Mouse (Mus musculus) MEL (cell line): ENCODE results near the gene Pou3f1. TPM values are rescaled to one million over a fixed set of nuclear protein-coding genes. Genes with fewer than 3 reads are reported as not detected.

Source experiments
- DNase-seq: peaks from one replicate; pipeline ENCODE4 v3.0.0; 2011; ENCODE audit warnings: low read depth, low spot score
- H3K27ac ChIP-seq: 2 replicates; pipeline ENCODE4 v1.5.1; 2012; ENCODE audit warnings: low read depth, mild to moderate bottlenecking, control low read depth, low read length, moderate library complexity; ENCODE audit not compliant: control insufficient read depth
- H3K27me3 ChIP-seq, 2 experiments: fragments of 150-350 bp in 1 of 2; sonication (generic) in 1 of 2; 2 replicates each; pipeline ENCODE4 v1.6.1; 2012; ENCODE audit warnings: low read length in 2 of 2, mild to moderate bottlenecking in 2 of 2, improper control_type of control experiment in 1 of 2, moderate library complexity in 1 of 2; ENCODE audit not compliant: insufficient read depth in 2 of 2, control insufficient read depth in 1 of 2
- H3K36me3 ChIP-seq, 2 experiments: 2 replicates each; pipeline ENCODE4 v1.6.1; 2012 to 2014; ENCODE audit warnings: low read length in 2 of 2, improper control_type of control experiment in 1 of 2, inconsistent platforms in 1 of 2, mild to moderate bottlenecking in 1 of 2; ENCODE audit not compliant: insufficient read depth in 2 of 2, control insufficient read depth in 1 of 2
- H3K4me1 ChIP-seq, 2 experiments: fragments of 150-350 bp in 1 of 2; sonication (generic) in 1 of 2; 2 replicates each; pipeline ENCODE4 v1.6.1; 2012; ENCODE audit warnings: low read length in 2 of 2, improper control_type of control experiment in 1 of 2, mild to moderate bottlenecking in 1 of 2; ENCODE audit not compliant: insufficient read depth in 2 of 2, control insufficient read depth in 1 of 2
- H3K4me3 ChIP-seq, 2 experiments: fragments of 150-350 bp in 1 of 2; sonication (generic) in 1 of 2; 2 replicates each; pipeline ENCODE4 v1.5.1; 2012; ENCODE audit warnings: low read depth in 2 of 2, low read length in 2 of 2, mild to moderate bottlenecking in 2 of 2, moderate library complexity in 2 of 2, control low read depth in 1 of 2, improper control_type of control experiment in 1 of 2; ENCODE audit not compliant: control insufficient read depth in 1 of 2, insufficient read depth in 1 of 2
- H3K79me2 ChIP-seq: 2 replicates; pipeline ENCODE4 v1.6.1; 2012; ENCODE audit warnings: mild to moderate bottlenecking, low read length, moderate library complexity; ENCODE audit not compliant: control insufficient read depth, poor library complexity, insufficient read depth
- H3K9ac ChIP-seq: 2 replicates; pipeline ENCODE4 v1.6.1; 2012; ENCODE audit warnings: low read depth, mild to moderate bottlenecking, control low read depth, low read length, moderate library complexity; ENCODE audit not compliant: control insufficient read depth, poor library complexity, severe bottlenecking
- H3K9me3 ChIP-seq: fragments of 150-350 bp; sonication (generic); replicated peaks from 2 replicates; pipeline ENCODE4 v1.6.1; 2012; ENCODE audit warnings: mild to moderate bottlenecking, low read length, improper control_type of control experiment, moderate library complexity; ENCODE audit not compliant: insufficient read depth
- CHD1 ChIP-seq: IDR thresholded peaks from 2 replicates; pipeline ENCODE4 v1.6.1; 2012; ENCODE audit warnings: low read depth, mild to moderate bottlenecking, inconsistent platforms, low read length, improper control_type of control experiment
- CHD2 ChIP-seq: IDR thresholded peaks from 2 replicates; pipeline ENCODE4 v1.6.1; 2011; ENCODE audit warnings: low read length, improper control_type of control experiment
- CTCF ChIP-seq, 3 experiments: IDR thresholded peaks in 2 of 3; conservative IDR thresholded peaks in 1 of 3; 2 replicates each; pipeline ENCODE4 v1.5.1; 2011 to 2012; ENCODE audit warnings: low read length in 3 of 3, low read depth in 2 of 3, mild to moderate bottlenecking in 2 of 3, improper control_type of control experiment in 1 of 3, inconsistent platforms in 1 of 3, mixed read lengths in 1 of 3, moderate library complexity in 1 of 3; ENCODE audit not compliant: control insufficient read depth in 1 of 3, insufficient read depth in 1 of 3, poor library complexity in 1 of 3, severe bottlenecking in 1 of 3
- ETS1 ChIP-seq: IDR thresholded peaks from 2 replicates; pipeline ENCODE4 v1.6.1; 2012; ENCODE audit warnings: low read depth, mild to moderate bottlenecking, inconsistent platforms, low read length, improper control_type of control experiment, moderate library complexity
- GABPA ChIP-seq: IDR thresholded peaks from 2 replicates; pipeline ENCODE4 v1.6.1; 2012; ENCODE audit warnings: low read depth, mild to moderate bottlenecking, inconsistent platforms, low read length, improper control_type of control experiment, moderate library complexity
- GATA1 ChIP-seq: IDR thresholded peaks from 2 replicates; pipeline ENCODE4 v1.6.1; 2011; ENCODE audit warnings: low read depth, low read length, improper control_type of control experiment
- HCFC1 ChIP-seq: IDR thresholded peaks from 2 replicates; pipeline ENCODE4 v1.6.1; 2012; ENCODE audit warnings: low read depth, mild to moderate bottlenecking, inconsistent platforms, low read length, improper control_type of control experiment, moderate library complexity
- JUND ChIP-seq: IDR thresholded peaks from 2 replicates; pipeline ENCODE4 v1.6.1; 2011; ENCODE audit warnings: low read depth, mild to moderate bottlenecking, improper control_type of control experiment, low read length
- KAT2A ChIP-seq: conservative IDR thresholded peaks from 2 replicates; pipeline ENCODE4 v1.6.1; 2012; ENCODE audit warnings: low read depth, low read length, improper control_type of control experiment, inconsistent platforms
- MAX ChIP-seq: IDR thresholded peaks from 2 replicates; pipeline ENCODE4 v1.6.1; 2011; ENCODE audit warnings: low read length, improper control_type of control experiment
- MAZ ChIP-seq: IDR thresholded peaks from 2 replicates; pipeline ENCODE4 v1.6.1; 2012; ENCODE audit warnings: low read depth, mild to moderate bottlenecking, inconsistent platforms, low read length, improper control_type of control experiment
- MXI1 ChIP-seq: IDR thresholded peaks from 2 replicates; pipeline ENCODE4 v1.6.1; 2011; ENCODE audit warnings: mild to moderate bottlenecking, low read depth, low read length, improper control_type of control experiment
- MYC ChIP-seq: IDR thresholded peaks from 2 replicates; pipeline ENCODE4 v1.6.1; 2011; ENCODE audit warnings: low read depth, mild to moderate bottlenecking, low read length, improper control_type of control experiment, moderate library complexity
- POLR2AphosphoS5 ChIP-seq: IDR thresholded peaks from 2 replicates; pipeline ENCODE4 v1.6.1; 2012; ENCODE audit warnings: low read depth, borderline replicate concordance, mild to moderate bottlenecking, inconsistent platforms, low read length, moderate library complexity, mixed read lengths
- RAD21 ChIP-seq: IDR thresholded peaks from 2 replicates; pipeline ENCODE4 v1.6.1; 2011; ENCODE audit warnings: mild to moderate bottlenecking, low read depth, low read length, improper control_type of control experiment
- RCOR1 ChIP-seq: IDR thresholded peaks from 2 replicates; pipeline ENCODE4 v1.6.1; 2012; ENCODE audit warnings: low read depth, mild to moderate bottlenecking, inconsistent platforms, low read length, improper control_type of control experiment
- SMC3 ChIP-seq: IDR thresholded peaks from 2 replicates; pipeline ENCODE4 v1.6.1; 2011; ENCODE audit warnings: low read depth, low read length, improper control_type of control experiment
- TBP ChIP-seq: IDR thresholded peaks from 2 replicates; pipeline ENCODE4 v1.8.0; 2011; ENCODE audit warnings: low read depth, low read length, improper control_type of control experiment
- TCF12 ChIP-seq: IDR thresholded peaks from 2 replicates; pipeline ENCODE4 v1.6.1; 2014; ENCODE audit warnings: low read depth, mild to moderate bottlenecking, inconsistent platforms, low read length, improper control_type of control experiment, moderate library complexity
- ZKSCAN1 ChIP-seq: IDR thresholded peaks from 2 replicates; pipeline ENCODE4 v1.6.1; 2012; ENCODE audit warnings: low read depth, mild to moderate bottlenecking, inconsistent platforms, low read length, improper control_type of control experiment, moderate library complexity
- polyA plus RNA-seq, 2 experiments: library from polyadenylated mRNA; stranded (reverse) in 1 of 2; unstranded in 1 of 2; fragments of >175 nt in 1 of 2; fragments of >200 nt in 1 of 2; gene quantifications; 2 replicates each; pipeline versions ENCODE4 v1.2.1 to v1.2.4; 2012; ENCODE audit warnings: low replicate concordance in 2 of 2, low read depth in 1 of 2; ENCODE audit not compliant: insufficient read length in 2 of 2, insufficient read depth in 1 of 2, missing spikeins in 1 of 2
- total RNA-seq: library from RNA; depleted of rRNA; stranded (reverse); fragments of 300-350 nt; gene quantifications from 2 replicates; pipeline ENCODE4 v1.2.3, GENCODE M21; 2012; rRNA removed

The Pou3f1 gene
- total RNA-seq (not detected in 2 replicates), polyA plus RNA-seq (not detected)

- no peaks in the 10 kb centered on the region for H3K36me3 ChIP-seq
- H3K79me2 ChIP-seq: no peaks in the 10 kb centered on the region
- H3K4me3 ChIP-seq: no peak within 1 kb of the TSS
- no peak within 1 kb of the TSS for H3K27ac ChIP-seq
- H3K9ac ChIP-seq: no peak within 1 kb of the TSS
- TF ChIP-seq MYC: no peak
- TF ChIP-seq KAT2A: no peak
- no peak for TF ChIP-seq ZKSCAN1
- no peak for TF ChIP-seq MAZ
- no peak for TF ChIP-seq MAX
- no peak for TF ChIP-seq GATA1
- TF ChIP-seq MXI1: no peak
- no peak for TF ChIP-seq TCF12
- TF ChIP-seq HCFC1: no peak
- TF ChIP-seq ETS1: no peak
- no peak for TF ChIP-seq POLR2AphosphoS5
- no peak for TF ChIP-seq SMC3
- TF ChIP-seq GABPA: no peak
- TF ChIP-seq CHD2: no peak
- DNase-seq: no peak
- no peaks in the 10 kb centered on the region for H3K9me3 ChIP-seq
- no peaks in the 10 kb centered on the region; a peak in 1 of 4 replicates for H3K27me3 ChIP-seq
- no peaks in the 10 kb centered on the region for H3K4me1 ChIP-seq
These were observed at the start of gene Pou3f1 for GRCm38 (mm10) chr4:124656518-124656853. Gene Pou3f1, plus strand, starts transcription at chr4:124656807.

- no peaks in the 10 kb centered on the region for H3K27me3 ChIP-seq
- no peak overlapping the region for H3K4me3 ChIP-seq
- TF ChIP-seq KAT2A (no peak), RCOR1 (no peak), ZKSCAN1 (no peak), TBP (no peak), JUND (no peak), CHD1 (no peak), CTCF (IDR thresholded peaks at IDR 0.05 in 2 of 3, conservative IDR thresholded peaks at IDR 0.05 in 1 of 3; ENCODE audit: control insufficient read depth in 1 of 3, insufficient read depth in 1 of 3, low read depth in 2 of 3, low read length in 3 of 3, poor library complexity in 1 of 3, severe bottlenecking in 1 of 3) (no peak), RAD21 (no peak), MXI1 (no peak)
- TF ChIP-seq, all 39 proteins: peak for 0
- Histone ChIP-seq H3K27ac (no peak overlapping the region; the same call in 1 of the 2 replicates), H3K9me3 (no peaks in the 10 kb centered on the region), H3K36me3 (peaks cover 0 to 18% of the 10 kb centered on the region in 2 experiments; a peak in 2 of 4 replicates), H3K9ac (no peak overlapping the region; the same call in 1 of the 2 replicates), H3K79me2 (no peaks in the 10 kb centered on the region), H3K4me1 (peaks cover 8 to 25% of the 10 kb centered on the region in 2 experiments)
- peak; percentile 11 for DNase-seq
These were observed 49.4 kb upstream of the Pou3f1 start for GRCm38 (mm10) chr4:124607166-124607565.
